Mouse (Mus musculus): Measurements from ENCODE around the gene BC049762. TPM values are rescaled to one million over a fixed set of nuclear protein-coding genes. Genes with fewer than 3 reads are reported as not detected.

Gene BC049762
- total and polyA plus RNA-seq, 3 experiments = not detected

GRCm38 (mm10) chr11:51227104-51227503 lies 35.7 kb downstream of the BC049762 start:
- 0 out of 2 replicates have a peak, but pooled peaks cover 2% of the 10 kb centered on the region for H3K27me3 ChIP-seq (ENCODE audit: insufficient read depth, low read length)
- H3K9me3 ChIP-seq (replicated peaks) = no peaks in the 10 kb centered on the region
- DNase-seq (ENCODE audit: low spot score) (no peak), ATAC-seq (ENCODE audit: extremely low read depth, insufficient number of reproducible peaks, low FRiP score, poor library complexity, severe bottlenecking) (no peak)
- H3K36me3 ChIP-seq (replicated peaks) = no peaks in the 10 kb centered on the region
- H3K4me3 ChIP-seq (ENCODE audit: low read depth, low read length) = no peak overlapping the region
- no peaks in the 10 kb centered on the region for H3K4me1 ChIP-seq (ENCODE audit: insufficient read depth, low read depth, low read length)
- TF ChIP-seq GATA2 (IDR thresholded peaks at IDR 0.05; ENCODE audit: borderline replicate concordance, low read depth, low read length) = no peak
- TF ChIP-seq POLR2AphosphoS5 (IDR thresholded peaks at IDR 0.05; ENCODE audit: insufficient replicate concordance, low read depth, low read length) = no peak
- TF ChIP-seq CTCF (IDR thresholded peaks at IDR 0.05; ENCODE audit: low read depth, low read length) = no peak
- TF ChIP-seq TAL1 (conservative IDR thresholded peaks at IDR 0.05; ENCODE audit: low read depth, low read length) = no peak
- no peak for TF ChIP-seq GATA1 (IDR thresholded peaks at IDR 0.05; ENCODE audit: borderline replicate concordance, low read length)

- Histone ChIP-seq H3K4me1 (ENCODE audit: insufficient read depth, low read depth, low read length) (no peaks in the 10 kb centered on the region), H3K4me3 (ENCODE audit: low read depth, low read length) (no peak within 1 kb of the TSS), H3K36me3 (replicated peaks) (no peaks in the 10 kb centered on the region), H3K27me3 (ENCODE audit: insufficient read depth, low read length) (peaks cover 7% of the 10 kb centered on the region; the same call in 1 of the 2 replicates), H3K9me3 (replicated peaks) (no peaks in the 10 kb centered on the region)
- TF ChIP-seq POLR2AphosphoS5 (IDR thresholded peaks at IDR 0.05; ENCODE audit: insufficient replicate concordance, low read depth, low read length) (no peak), CTCF (IDR thresholded peaks at IDR 0.05; ENCODE audit: low read depth, low read length) (no peak), TAL1 (conservative IDR thresholded peaks at IDR 0.05; ENCODE audit: low read depth, low read length) (no peak), GATA1 (IDR thresholded peaks at IDR 0.05; ENCODE audit: borderline replicate concordance, low read length) (no peak), GATA2 (IDR thresholded peaks at IDR 0.05; ENCODE audit: borderline replicate concordance, low read depth, low read length) (no peak)
- DNase-seq (ENCODE audit: low spot score) = no peak
- no peak for ATAC-seq (ENCODE audit: extremely low read depth, insufficient number of reproducible peaks, low FRiP score, poor library complexity, severe bottlenecking)
Observed at GRCm38 (mm10) chr11:51220308-51220707, 42.5 kb downstream of the BC049762 start, which contains the start of gene Gm12569. Gm12569 (plus strand) TSS chr11:51220473.

GRCm38 (mm10) chr11:51219396-51219980 lies 43.4 kb downstream of the BC049762 start:
- Histone ChIP-seq H3K36me3 (replicated peaks) (no peaks in the 10 kb centered on the region), H3K27me3 (ENCODE audit: insufficient read depth, low read length) (peaks cover 7% of the 10 kb centered on the region; the same call in 1 of the 2 replicates), H3K9me3 (replicated peaks) (no peaks in the 10 kb centered on the region), H3K4me1 (ENCODE audit: insufficient read depth, low read depth, low read length) (no peaks in the 10 kb centered on the region), H3K4me3 (ENCODE audit: low read depth, low read length) (no peak overlapping the region)
- DNase-seq (ENCODE audit: low spot score) (no peak), ATAC-seq (ENCODE audit: extremely low read depth, insufficient number of reproducible peaks, low FRiP score, poor library complexity, severe bottlenecking) (no peak)
- TF ChIP-seq POLR2AphosphoS5 (IDR thresholded peaks at IDR 0.05; ENCODE audit: insufficient replicate concordance, low read depth, low read length) = no peak

GRCm38 (mm10) chr11:51214021-51214420 lies 48.8 kb downstream of the BC049762 start:
- ATAC-seq (ENCODE audit: extremely low read depth, insufficient number of reproducible peaks, low FRiP score, poor library complexity, severe bottlenecking) = no peak
- Histone ChIP-seq H3K9me3 (replicated peaks) (no peaks in the 10 kb centered on the region), H3K36me3 (replicated peaks) (no peaks in the 10 kb centered on the region), H3K4me3 (ENCODE audit: low read depth, low read length) (no peak overlapping the region), H3K4me1 (ENCODE audit: insufficient read depth, low read depth, low read length) (no peaks in the 10 kb centered on the region), H3K27me3 (ENCODE audit: insufficient read depth, low read length) (peaks cover 2% of the 10 kb centered on the region; the same call in 1 of the 2 replicates)
- TF ChIP-seq CTCF (IDR thresholded peaks at IDR 0.05; ENCODE audit: low read depth, low read length) (no peak), TAL1 (conservative IDR thresholded peaks at IDR 0.05; ENCODE audit: low read depth, low read length) (no peak), GATA2 (IDR thresholded peaks at IDR 0.05; ENCODE audit: borderline replicate concordance, low read depth, low read length) (no peak), POLR2AphosphoS5 (IDR thresholded peaks at IDR 0.05; ENCODE audit: insufficient replicate concordance, low read depth, low read length) (no peak), GATA1 (IDR thresholded peaks at IDR 0.05; ENCODE audit: borderline replicate concordance, low read length) (no peak)
- no peak for DNase-seq (ENCODE audit: low spot score)

GRCm38 (mm10) chr11:51211426-51211825 lies 51.4 kb downstream of the BC049762 start:
- no peak for TF ChIP-seq CTCF (IDR thresholded peaks at IDR 0.05; ENCODE audit: low read depth, low read length)
- no peak for TF ChIP-seq POLR2AphosphoS5 (IDR thresholded peaks at IDR 0.05; ENCODE audit: insufficient replicate concordance, low read depth, low read length)
- TF ChIP-seq GATA2 (IDR thresholded peaks at IDR 0.05; ENCODE audit: borderline replicate concordance, low read depth, low read length) = no peak
- TF ChIP-seq TAL1 (conservative IDR thresholded peaks at IDR 0.05; ENCODE audit: low read depth, low read length) = no peak
- TF ChIP-seq GATA1 (IDR thresholded peaks at IDR 0.05; ENCODE audit: borderline replicate concordance, low read length) = no peak
- ATAC-seq (ENCODE audit: extremely low read depth, insufficient number of reproducible peaks, low FRiP score, poor library complexity, severe bottlenecking) (no peak), DNase-seq (ENCODE audit: low spot score) (no peak)
- no peaks in the 10 kb centered on the region for H3K27me3 ChIP-seq (ENCODE audit: insufficient read depth, low read length)
- no peaks in the 10 kb centered on the region for H3K36me3 ChIP-seq (replicated peaks)
- H3K9me3 ChIP-seq (replicated peaks) = no peaks in the 10 kb centered on the region
- H3K4me3 ChIP-seq (ENCODE audit: low read depth, low read length) = no peak overlapping the region
- H3K4me1 ChIP-seq (ENCODE audit: insufficient read depth, low read depth, low read length) = no peaks in the 10 kb centered on the region

- H3K36me3 ChIP-seq (replicated peaks) = no peaks in the 10 kb centered on the region
- no peaks in the 10 kb centered on the region for H3K4me1 ChIP-seq (ENCODE audit: insufficient read depth, low read depth, low read length)
- DNase-seq (ENCODE audit: low spot score) (no peak), ATAC-seq (ENCODE audit: extremely low read depth, insufficient number of reproducible peaks, low FRiP score, poor library complexity, severe bottlenecking) (no peak)
- H3K4me3 ChIP-seq (ENCODE audit: low read depth, low read length) = no peak overlapping the region
- TF ChIP-seq GATA2 (IDR thresholded peaks at IDR 0.05; ENCODE audit: borderline replicate concordance, low read depth, low read length) (no peak), CTCF (IDR thresholded peaks at IDR 0.05; ENCODE audit: low read depth, low read length) (no peak), GATA1 (IDR thresholded peaks at IDR 0.05; ENCODE audit: borderline replicate concordance, low read length) (no peak), POLR2AphosphoS5 (IDR thresholded peaks at IDR 0.05; ENCODE audit: insufficient replicate concordance, low read depth, low read length) (no peak), TAL1 (conservative IDR thresholded peaks at IDR 0.05; ENCODE audit: low read depth, low read length) (no peak)
- no peaks in the 10 kb centered on the region for H3K9me3 ChIP-seq (replicated peaks)
- H3K27me3 ChIP-seq (ENCODE audit: insufficient read depth, low read length) = no peaks in the 10 kb centered on the region
Observed at GRCm38 (mm10) chr11:51207758-51208157, 55.1 kb downstream of the BC049762 start.

Other genes starting within 250 kb of the BC049762 start
- gene Olfr54, start 248.8 kb downstream of the BC049762 start, total RNA-seq (2014; fragmentation: Nextera tagmentation) = not detected in 2 replicates
- 0.05 and 0.06 TPM in 2 replicates for gene Olfr54, start 248.8 kb downstream of the BC049762 start, total RNA-seq (2017)
- not detected in 2 replicates for gene Olfr54, start 248.8 kb downstream of the BC049762 start, polyA plus RNA-seq (2012)
- not detected in 2 replicates for gene Olfr1375, start 214.9 kb downstream of the BC049762 start, total RNA-seq (2014; fragmentation: Nextera tagmentation)
- not detected in 2 replicates for gene Olfr1375, start 214.9 kb downstream of the BC049762 start, total RNA-seq (2017)
- not detected in 2 replicates for gene Olfr1375, start 214.9 kb downstream of the BC049762 start, polyA plus RNA-seq (2012)
- not detected in 2 replicates for gene Zfp354a, start 203.8 kb downstream of the BC049762 start, total RNA-seq (2014; fragmentation: Nextera tagmentation)
- gene Zfp354a, start 203.8 kb downstream of the BC049762 start, total RNA-seq (2017) = 0.23 TPM in 1 of 2 replicates, not detected in the other
- gene Zfp354a, start 203.8 kb downstream of the BC049762 start, polyA plus RNA-seq (2012) = not detected in 2 replicates
- gene Gm12569, start 42.6 kb downstream of the BC049762 start, total RNA-seq (2014; fragmentation: Nextera tagmentation) = not detected in 2 replicates
- not detected in 2 replicates for gene Gm12569, start 42.6 kb downstream of the BC049762 start, total RNA-seq (2017)
- not detected in 2 replicates for gene Gm12569, start 42.6 kb downstream of the BC049762 start, polyA plus RNA-seq (2012)
- gene Clk4, start 1.3 kb downstream of the BC049762 start, total RNA-seq (2014; fragmentation: Nextera tagmentation) = 168 and 174 TPM in 2 replicates
- gene Clk4, start 1.3 kb downstream of the BC049762 start, total RNA-seq (2017) = 179 and 210 TPM in 2 replicates
- 2.3 and 4.0 TPM in 2 replicates for gene Clk4, start 1.3 kb downstream of the BC049762 start, polyA plus RNA-seq (2012)
- not detected in 2 replicates for gene Col23a1, start 26.9 kb upstream of the BC049762 start, total RNA-seq (2014; fragmentation: Nextera tagmentation)
- 0.55 and 0.76 TPM in 2 replicates for gene Col23a1, start 26.9 kb upstream of the BC049762 start, total RNA-seq (2017)
- gene Col23a1, start 26.9 kb upstream of the BC049762 start, polyA plus RNA-seq (2012) = 0.01 TPM in 1 of 2 replicates, not detected in the other